Mouse (Mus musculus): ENCODE results near the gene Sgcd.
"Not testable (repeated sequence)": the region's sequence is repeated elsewhere in the genome, so short reads cannot be mapped to it uniquely, and the experiment has no call there.

The Sgcd gene

GRCm38 (mm10) chr11:47460700-47461099, 528.1 kb downstream of the Sgcd start:
- DNase-seq (ENCODE audit: low read depth in 2 of 2, low spot score in 2 of 2) = not testable (repeated sequence)

GRCm38 (mm10) chr11:47460149-47460548, 528.6 kb downstream of the Sgcd start:
- no peak for DNase-seq (ENCODE audit: low read depth in 2 of 2, low spot score in 2 of 2)

- DNase-seq (ENCODE audit: low read depth in 2 of 2, low spot score in 2 of 2) = no peak
These were observed 529.6 kb downstream of the Sgcd start for GRCm38 (mm10) chr11:47459214-47459613.

GRCm38 (mm10) chr11:47447790-47448189, 541.0 kb downstream of the Sgcd start:
- DNase-seq (ENCODE audit: low read depth in 2 of 2, low spot score in 2 of 2) = no peak

GRCm38 (mm10) chr11:47446337-47446736, 542.4 kb downstream of the Sgcd start:
- DNase-seq (ENCODE audit: low read depth in 2 of 2, low spot score in 2 of 2) = no peak

- no peak for DNase-seq (ENCODE audit: low read depth in 2 of 2, low spot score in 2 of 2)
These were observed 543.1 kb downstream of the Sgcd start for GRCm38 (mm10) chr11:47445683-47446082.

GRCm38 (mm10) chr11:47442266-47442665, 546.5 kb downstream of the Sgcd start:
- no peak for DNase-seq (ENCODE audit: low read depth in 2 of 2, low spot score in 2 of 2)

GRCm38 (mm10) chr11:47399607-47400006, 589.2 kb downstream of the Sgcd start:
- no peak for DNase-seq (ENCODE audit: low read depth in 2 of 2, low spot score in 2 of 2)

GRCm38 (mm10) chr11:47390798-47391197, 598.0 kb downstream of the Sgcd start:
- not testable (repeated sequence) for DNase-seq (ENCODE audit: low read depth in 2 of 2, low spot score in 2 of 2)

GRCm38 (mm10) chr11:47389327-47389726, 599.4 kb downstream of the Sgcd start:
- no peak for DNase-seq (ENCODE audit: low read depth in 2 of 2, low spot score in 2 of 2)

- DNase-seq (ENCODE audit: low read depth in 2 of 2, low spot score in 2 of 2) = no peak
These were observed 601.0 kb downstream of the Sgcd start for GRCm38 (mm10) chr11:47387726-47388125.

GRCm38 (mm10) chr11:47386136-47386535, 602.6 kb downstream of the Sgcd start:
- DNase-seq (ENCODE audit: low read depth in 2 of 2, low spot score in 2 of 2) = no peak

- DNase-seq (ENCODE audit: low read depth in 2 of 2, low spot score in 2 of 2) = no peak
These were observed 609.2 kb downstream of the Sgcd start for GRCm38 (mm10) chr11:47379630-47379958.

- no peak for DNase-seq (ENCODE audit: low read depth in 2 of 2, low spot score in 2 of 2)
These were observed 609.7 kb downstream of the Sgcd start for GRCm38 (mm10) chr11:47378843-47379629.

- no peak for DNase-seq (ENCODE audit: low read depth in 2 of 2, low spot score in 2 of 2)
These were observed 611.3 kb downstream of the Sgcd start for GRCm38 (mm10) chr11:47377421-47377820.

GRCm38 (mm10) chr11:47376915-47377314, 611.9 kb downstream of the Sgcd start:
- no peak for DNase-seq (ENCODE audit: low read depth in 2 of 2, low spot score in 2 of 2)

- DNase-seq (ENCODE audit: low read depth in 2 of 2, low spot score in 2 of 2) = no peak
These were observed 617.2 kb downstream of the Sgcd start for GRCm38 (mm10) chr11:47371616-47372015.

- DNase-seq (ENCODE audit: low read depth in 2 of 2, low spot score in 2 of 2) = no peak
These were observed 637.2 kb downstream of the Sgcd start for GRCm38 (mm10) chr11:47351585-47351984.

GRCm38 (mm10) chr11:47343486-47343885, 645.3 kb downstream of the Sgcd start:
- DNase-seq (ENCODE audit: low read depth in 2 of 2, low spot score in 2 of 2) = no peak

GRCm38 (mm10) chr11:47333702-47334101, 655.1 kb downstream of the Sgcd start:
- no peak for DNase-seq (ENCODE audit: low read depth in 2 of 2, low spot score in 2 of 2)

GRCm38 (mm10) chr11:47305579-47305978, 683.2 kb downstream of the Sgcd start:
- DNase-seq (ENCODE audit: low read depth in 2 of 2, low spot score in 2 of 2) = no peak

- no peak for DNase-seq (ENCODE audit: low read depth in 2 of 2, low spot score in 2 of 2)
These were observed 683.9 kb downstream of the Sgcd start for GRCm38 (mm10) chr11:47304702-47305450.

All from CD8-positive naive resting alpha-beta T cell, adult 2 months (primary cell).